17 mouse cellular contexts compared by ENCODE assay signal in genomic region chr1:132585376-132585775, GRCm38 (mm10). TPM values are rescaled to one million over a fixed set of nuclear protein-coding genes. Genes with fewer than 3 reads are reported as not detected.
DNase-seq lines count a peak whose midpoint lies in the region; ATAC-seq lines count a peak whose summit lies in the region.
"Had no signal": no experiment of that assay in that cellular context is flagged by ENCODE, and none has a peak within 500 bp of the region (broad histone marks: within the 10 kb centered on the region; RNA-seq: fewer than 3 reads in every experiment).

No protein-coding gene starts in this region.

- no peak overlapping the region; the same call in 1 of the 2 replicates for H3K9ac ChIP-seq in hindbrain, embryonic 11.5 days (ENCODE audit: low read depth, low read length)
- no peak overlapping the region for H3K9ac ChIP-seq in hindbrain, embryonic 16.5 days (ENCODE audit: low read depth, low read length)
- peak overlapping the region; percentile 29; the same call in 1 of the 2 replicates for H3K9ac ChIP-seq in forebrain, embryonic 14.5 days (ENCODE audit: low read length)
- H3K9ac ChIP-seq in hindbrain, embryonic 14.5 days: no peak overlapping the region; the same call in 1 of the 2 replicates
- H3K9ac ChIP-seq in midbrain, embryonic 15.5 days: no peak overlapping the region
- H3K9ac ChIP-seq: heart, embryonic 15.5 days had no signal

- peaks cover 20% of the 10 kb centered on the region for H3K4me1 ChIP-seq in hindbrain, embryonic 11.5 days (replicated peaks; ENCODE audit: control insufficient read depth, insufficient read depth, low read length)
- H3K4me1 ChIP-seq in hindbrain, embryonic 16.5 days (ENCODE audit: control insufficient read depth, insufficient read depth, low read depth, low read length): peaks cover 14% of the 10 kb centered on the region
- peaks cover 37% of the 10 kb centered on the region for H3K4me1 ChIP-seq in forebrain, embryonic 14.5 days (ENCODE audit: control insufficient read depth, insufficient read depth, low read length)
- peaks cover 41% of the 10 kb centered on the region for H3K4me1 ChIP-seq in hindbrain, embryonic 14.5 days (replicated peaks; ENCODE audit: control insufficient read depth, insufficient read depth, low read length)
- peaks cover 69% of the 10 kb centered on the region for H3K4me1 ChIP-seq in midbrain, embryonic 15.5 days

- 48% methylated on average over 4 of the region's 4 CpGs for WGBS in hindbrain, embryonic 11.5 days
- 28% methylated on average over 4 of the region's 4 CpGs for WGBS in hindbrain, embryonic 16.5 days
- WGBS in forebrain, embryonic 14.5 days: 13% methylated on average over 4 of the region's 4 CpGs
- WGBS in hindbrain, embryonic 14.5 days: 22% methylated on average over 4 of the region's 4 CpGs
- WGBS in midbrain, embryonic 15.5 days: 9% methylated on average over 4 of the region's 4 CpGs

- no peaks in the 10 kb centered on the region for H3K9me3 ChIP-seq in hindbrain, embryonic 11.5 days (ENCODE audit: control insufficient read depth, low read length)
- H3K9me3 ChIP-seq in hindbrain, embryonic 16.5 days (ENCODE audit: control insufficient read depth, low read length): no peaks in the 10 kb centered on the region
- H3K9me3 ChIP-seq in forebrain, embryonic 14.5 days (replicated peaks; ENCODE audit: control insufficient read depth, low read length): no peaks in the 10 kb centered on the region
- H3K9me3 ChIP-seq in hindbrain, embryonic 14.5 days (ENCODE audit: control insufficient read depth, low read length): no peaks in the 10 kb centered on the region
- no peaks in the 10 kb centered on the region for H3K9me3 ChIP-seq in midbrain, embryonic 15.5 days
- H3K9me3 ChIP-seq: heart, embryonic 15.5 days had no signal

- H3K27ac ChIP-seq in hindbrain, embryonic 11.5 days (ENCODE audit: low read depth, low read length): peak overlapping the region; percentile 54
- H3K27ac ChIP-seq in hindbrain, embryonic 16.5 days (ENCODE audit: low read depth, low read length): no peak overlapping the region
- peak overlapping the region; percentile 45 for H3K27ac ChIP-seq in forebrain, embryonic 14.5 days (ENCODE audit: low read depth, low read length)
- peak overlapping the region; percentile 58 for H3K27ac ChIP-seq in hindbrain, embryonic 14.5 days
- peak overlapping the region; percentile 88 for H3K27ac ChIP-seq in midbrain, embryonic 15.5 days
- H3K27ac ChIP-seq: heart, embryonic 15.5 days had no signal

- no peaks in the 10 kb centered on the region for H3K36me3 ChIP-seq in hindbrain, embryonic 11.5 days (ENCODE audit: control insufficient read depth, insufficient read depth, low read length)
- H3K36me3 ChIP-seq in hindbrain, embryonic 16.5 days (ENCODE audit: control insufficient read depth, insufficient read depth, low read length): peaks cover 3% of the 10 kb centered on the region; the same call in 1 of the 2 replicates
- H3K36me3 ChIP-seq in forebrain, embryonic 14.5 days (ENCODE audit: control insufficient read depth, insufficient read depth, low read length): no peaks in the 10 kb centered on the region
- H3K36me3 ChIP-seq in hindbrain, embryonic 14.5 days (replicated peaks; ENCODE audit: control insufficient read depth, insufficient read depth): peaks cover 12% of the 10 kb centered on the region
- H3K36me3 ChIP-seq in midbrain, embryonic 15.5 days (replicated peaks): no peaks in the 10 kb centered on the region
- H3K36me3 ChIP-seq: heart, embryonic 15.5 days had no signal

- DNase-seq in hindbrain, embryonic 11.5 days (ENCODE audit: low spot score): no peak
- DNase-seq in forebrain, embryonic 14.5 days (ENCODE audit: low spot score): peak; percentile 38
- DNase-seq in hindbrain, embryonic 14.5 days (ENCODE audit: low spot score): no peak
- DNase-seq in heart, adult 11 months: no peak
- no peak for DNase-seq in adrenal gland, postnatal 14 days
- DNase-seq in kidney, postnatal 25 days: no peak
- DNase-seq: adrenal gland, postnatal 25 days; heart, postnatal 36 days; kidney, adult 18-20 months; lung, postnatal 4 days; right cerebral cortex, postnatal 14 days; thymus, postnatal 25 days had no signal

- H3K4me3 ChIP-seq in hindbrain, embryonic 11.5 days (ENCODE audit: low read depth, low read length): no peak overlapping the region
- H3K4me3 ChIP-seq in hindbrain, embryonic 16.5 days (ENCODE audit: low read length): no peak overlapping the region
- H3K4me3 ChIP-seq in forebrain, embryonic 14.5 days (ENCODE audit: low read depth, low read length): no peak overlapping the region
- H3K4me3 ChIP-seq in hindbrain, embryonic 14.5 days (replicated peaks; ENCODE audit: low read length): no peak overlapping the region
- no peak overlapping the region for H3K4me3 ChIP-seq in midbrain, embryonic 15.5 days
- H3K4me3 ChIP-seq: heart, embryonic 15.5 days had no signal

- no peaks in the 10 kb centered on the region for H3K27me3 ChIP-seq in hindbrain, embryonic 11.5 days (ENCODE audit: control insufficient read depth, insufficient read depth, low read length)
- no peaks in the 10 kb centered on the region for H3K27me3 ChIP-seq in hindbrain, embryonic 16.5 days (replicated peaks; ENCODE audit: control insufficient read depth, insufficient read depth, low read length)
- H3K27me3 ChIP-seq in forebrain, embryonic 14.5 days (replicated peaks; ENCODE audit: control insufficient read depth, insufficient read depth, low read length): no peaks in the 10 kb centered on the region
- no peaks in the 10 kb centered on the region for H3K27me3 ChIP-seq in hindbrain, embryonic 14.5 days (ENCODE audit: control insufficient read depth, insufficient read depth, low read length)
- no peaks in the 10 kb centered on the region for H3K27me3 ChIP-seq in midbrain, embryonic 15.5 days (replicated peaks)
- H3K27me3 ChIP-seq: heart, embryonic 15.5 days had no signal

- no peak overlapping the region for H3K4me2 ChIP-seq in hindbrain, embryonic 11.5 days (replicated peaks; ENCODE audit: low read depth, low read length)
- no peak overlapping the region for H3K4me2 ChIP-seq in hindbrain, embryonic 16.5 days (ENCODE audit: low read length)
- no peak overlapping the region for H3K4me2 ChIP-seq in forebrain, embryonic 14.5 days (ENCODE audit: low read length)
- H3K4me2 ChIP-seq in hindbrain, embryonic 14.5 days (replicated peaks): no peak overlapping the region
- no peak overlapping the region for H3K4me2 ChIP-seq in midbrain, embryonic 15.5 days
- H3K4me2 ChIP-seq: heart, embryonic 15.5 days had no signal

- ATAC-seq in hindbrain, embryonic 11.5 days (ENCODE audit: low FRiP score): no peak
- ATAC-seq in hindbrain, embryonic 16.5 days: no peak
- no peak for ATAC-seq in forebrain, embryonic 14.5 days
- no peak for ATAC-seq in hindbrain, embryonic 14.5 days (ENCODE audit: low FRiP score)
- peak; percentile 22; the same call in 1 of the 2 replicates for ATAC-seq in midbrain, embryonic 15.5 days (replicated peaks)
- ATAC-seq: inflammation-experienced regulatory T-cells, adult 6 months had no signal

RNA-seq across cellular contexts. Expression of gene Cntn2, which starts 42.3 kb away (rescaled TPM):
- polyA plus RNA-seq in hindbrain, embryonic 11.5 days (2014; fragmentation: Nextera tagmentation; extraction: Ambion mirVana): 45.9 and 68.9 TPM in 2 replicates
- polyA plus RNA-seq in hindbrain, embryonic 16.5 days (2015; fragmentation: Nextera tagmentation; extraction: Ambion mirVana): 24.3 and 31.0 TPM in 2 replicates
- polyA plus RNA-seq in forebrain, embryonic 14.5 days (2014; fragmentation: Nextera tagmentation; extraction: Ambion mirVana): 68.0 and 102 TPM in 2 replicates
- polyA plus RNA-seq in hindbrain, embryonic 14.5 days (2014; fragmentation: Nextera tagmentation; extraction: Ambion mirVana): 26.1 and 28.1 TPM in 2 replicates
- polyA plus RNA-seq in midbrain, embryonic 15.5 days (2015; fragmentation: Nextera tagmentation; extraction: Ambion mirVana): 38.9 and 44.0 TPM in 2 replicates
- total RNA-seq in adrenal gland, postnatal 14 days (2021): 0.07 and 0.94 TPM in 2 replicates
- total RNA-seq: adrenal gland, postnatal 25 days had no signal
- polyA plus RNA-seq: inflammation-experienced regulatory T-cells, adult 6 months; spleen, adult 2 months had no signal
